Mouse (Mus musculus) limb, embryonic 14.5 days (tissue): ENCODE data around the gene Naa16. TPM values are rescaled to one million over a fixed set of nuclear protein-coding genes. Genes with fewer than 3 reads are reported as not detected.

Experiments used
- ATAC-seq: fragments of 200-750 bp; cut with Nextera tagmentation; 2 replicates; pipeline ENCODE4 v1.8.0; 2017; ENCODE audit warnings: low read depth, moderate number of reproducible peaks, moderate TSS enrichment; ENCODE audit not compliant: low FRiP score
- DNase-seq: peaks from one replicate; pipeline ENCODE4 v3.0.0-alpha.2; 2015; ENCODE audit warnings: low spot score
- H3K27ac ChIP-seq: fragments of 300-500 bp; sonication (generic); replicated peaks from 2 replicates; pipeline ENCODE4 v1.5.1; 2014; ENCODE audit warnings: low read depth, mild to moderate bottlenecking, low read length, moderate library complexity, mixed read lengths
- H3K27me3 ChIP-seq: fragments of 300-500 bp; sonication (generic); 2 replicates; pipeline ENCODE4 v1.6.1; 2014; ENCODE audit warnings: low read length, mixed read lengths; ENCODE audit not compliant: control insufficient read depth, insufficient read depth
- H3K36me3 ChIP-seq: fragments of 300-500 bp; sonication (generic); 2 replicates; pipeline ENCODE4 v1.6.1; 2014; ENCODE audit warnings: mild to moderate bottlenecking, low read length, moderate library complexity, mixed read lengths; ENCODE audit not compliant: control insufficient read depth, insufficient read depth
- H3K4me1 ChIP-seq: fragments of 300-500 bp; sonication (generic); 2 replicates; pipeline ENCODE4 v1.6.1; 2014; ENCODE audit warnings: antibody characterized with exemption, low read length, mixed read lengths; ENCODE audit not compliant: control insufficient read depth, insufficient read depth
- H3K4me2 ChIP-seq: fragments of 300-500 bp; sonication (generic); replicated peaks from 2 replicates; pipeline ENCODE4 v1.6.1; 2014; ENCODE audit warnings: low read depth, mild to moderate bottlenecking, low read length, moderate library complexity; ENCODE audit not compliant: severe bottlenecking
- H3K4me3 ChIP-seq: fragments of 300-500 bp; sonication (generic); replicated peaks from 2 replicates; pipeline ENCODE4 v1.5.1; 2014; ENCODE audit warnings: low read length
- H3K9ac ChIP-seq: fragments of 300-500 bp; sonication (generic); 2 replicates; pipeline ENCODE4 v1.6.1; 2014; ENCODE audit warnings: mild to moderate bottlenecking, low read depth, low read length, moderate library complexity; ENCODE audit not compliant: severe bottlenecking
- H3K9me3 ChIP-seq: fragments of 300-500 bp; sonication (generic); 2 replicates; pipeline ENCODE4 v1.6.1; 2016; ENCODE audit warnings: low read length; ENCODE audit not compliant: control insufficient read depth
- POLR2A ChIP-seq: fragments of 200-500 bp; IDR thresholded peaks from 2 replicates; pipeline ENCODE4 v1.8.0; 2012; ENCODE audit warnings: inconsistent platforms, mild to moderate bottlenecking, moderate library complexity, borderline replicate concordance; ENCODE audit not compliant: insufficient read depth, insufficient read length; ENCODE audit errors: extremely low read depth
- WGBS: fragments of 180-500 bp; shearing (Covaris S2); extraction: QIAGEN DNeasy Blood & Tissue Kit; methylation state at CpG from one replicate; pipeline ENCODE4 v1.1.7; 2014; 5-methylcytosine and 5-hydroxymethylcytosine counted together
- polyA plus RNA-seq, 2 experiments: library from polyadenylated mRNA; depleted of rRNA in 1 of 2; stranded (reverse) in 1 of 2; unstranded in 1 of 2; fragments of >200 nt; fragmentation: Nextera tagmentation in 1 of 2; extraction: Ambion mirVana in 1 of 2; gene quantifications; 2 replicates each; pipeline versions ENCODE4 v1.2.1 to v1.2.3; 2012 to 2014

Gene Naa16
- polyA plus RNA-seq, 2 experiments = 23.4 to 34.5 TPM

GRCm38 (mm10) chr14:79358055-79358454, 32.5 kb downstream of the Naa16 start:
- H3K4me2 ChIP-seq = no peak overlapping the region
- no peaks in the 10 kb centered on the region for H3K9me3 ChIP-seq
- H3K9ac ChIP-seq = no peak overlapping the region
- DNase-seq (no peak), ATAC-seq (no peak)
- H3K27me3 ChIP-seq = no peaks in the 10 kb centered on the region
- TF ChIP-seq POLR2A = no peak
- peaks cover 66% of the 10 kb centered on the region for H3K36me3 ChIP-seq
- H3K4me3 ChIP-seq = no peak overlapping the region
- 90% methylated on average over 2 of the region's 2 CpGs for WGBS
- H3K27ac ChIP-seq = no peak overlapping the region
- no peaks in the 10 kb centered on the region for H3K4me1 ChIP-seq

DNA sequence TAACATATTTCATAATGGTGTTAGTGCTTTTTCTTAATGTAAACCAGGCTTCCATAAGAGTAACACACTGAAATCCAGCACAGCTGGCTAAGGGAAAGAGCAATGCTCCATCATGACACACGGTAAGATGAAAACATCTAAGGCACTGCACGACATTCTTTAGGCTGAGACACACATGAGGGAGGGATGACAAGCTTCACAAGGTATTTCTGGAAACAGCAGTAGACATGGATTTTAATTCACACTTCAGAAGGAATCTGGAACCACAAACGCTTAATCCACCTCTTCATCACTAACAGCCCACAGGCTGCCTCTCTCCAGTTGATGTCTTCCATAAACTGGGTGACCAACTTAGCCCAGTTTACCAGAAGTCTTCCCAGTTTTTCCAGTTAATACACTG, 44.2 kb downstream of the Naa16 start:
- Histone ChIP-seq H3K27ac (no peak overlapping the region), H3K4me2 (no peak overlapping the region), H3K9ac (no peak overlapping the region), H3K36me3 (peaks cover 71% of the 10 kb centered on the region), H3K27me3 (no peaks in the 10 kb centered on the region), H3K4me3 (no peak overlapping the region), H3K9me3 (no peaks in the 10 kb centered on the region), H3K4me1 (no peaks in the 10 kb centered on the region)
- 79% methylated on average over 3 of the region's 3 CpGs for WGBS
- TF ChIP-seq POLR2A = no peak
- no peak for DNase-seq
- no peak for ATAC-seq

DNA sequence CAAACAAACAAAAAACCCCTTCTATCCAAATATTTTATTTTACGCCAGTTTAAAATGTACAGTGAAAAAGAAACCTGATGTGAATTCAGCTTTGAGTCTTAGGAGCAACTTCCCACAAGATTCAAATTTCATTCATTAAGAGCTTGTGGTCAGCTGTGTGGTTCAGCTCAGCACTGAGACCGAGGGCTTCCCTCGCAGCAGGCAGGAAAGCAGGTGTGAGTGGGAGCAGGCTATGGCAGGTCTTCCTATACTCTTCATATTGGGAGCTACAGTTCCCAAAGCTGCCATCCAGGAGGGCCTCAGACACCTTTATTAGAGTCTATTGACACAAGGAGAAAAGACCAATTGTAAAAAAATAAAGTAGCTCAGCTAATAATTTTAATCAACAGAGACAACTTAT, 55.0 kb downstream of the Naa16 start:
- 79% methylated on average over 3 of the region's 3 CpGs for WGBS
- Histone ChIP-seq H3K36me3 (peaks cover 62% of the 10 kb centered on the region), H3K27ac (no peak overlapping the region), H3K9ac (no peak overlapping the region), H3K4me2 (no peak overlapping the region), H3K27me3 (no peaks in the 10 kb centered on the region), H3K9me3 (no peaks in the 10 kb centered on the region), H3K4me3 (no peak overlapping the region), H3K4me1 (no peaks in the 10 kb centered on the region)
- ATAC-seq = no peak
- no peak for TF ChIP-seq POLR2A
- no peak for DNase-seq

DNA sequence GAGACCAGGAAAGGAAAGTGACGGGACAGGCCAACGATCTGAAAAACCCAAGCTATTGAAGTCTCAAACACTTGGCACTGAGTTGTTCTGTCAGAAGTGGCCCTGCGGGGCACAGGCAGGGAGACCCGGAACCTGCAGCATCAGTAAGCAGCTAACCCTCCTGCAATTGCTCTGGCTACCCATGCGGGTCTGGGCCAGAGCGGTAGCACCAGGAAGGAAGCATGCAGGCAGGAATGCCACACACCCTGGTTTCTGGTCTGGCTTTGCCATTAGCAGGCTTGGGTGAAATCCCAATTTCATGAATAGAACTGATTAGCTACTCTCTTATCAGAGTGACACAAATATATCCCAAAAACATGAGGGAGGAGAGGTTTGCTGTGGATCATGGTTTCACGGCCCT, 58.6 kb downstream of the Naa16 start:
- ATAC-seq = no peak
- Histone ChIP-seq H3K27ac (no peak overlapping the region), H3K9ac (no peak overlapping the region), H3K4me3 (no peak overlapping the region), H3K36me3 (peaks cover 32% of the 10 kb centered on the region), H3K4me1 (no peaks in the 10 kb centered on the region), H3K9me3 (no peaks in the 10 kb centered on the region), H3K27me3 (no peaks in the 10 kb centered on the region), H3K4me2 (no peak overlapping the region)
- no peak for TF ChIP-seq POLR2A
- WGBS = 57% methylated on average over 7 of the region's 7 CpGs
- DNase-seq = no peak

DNA sequence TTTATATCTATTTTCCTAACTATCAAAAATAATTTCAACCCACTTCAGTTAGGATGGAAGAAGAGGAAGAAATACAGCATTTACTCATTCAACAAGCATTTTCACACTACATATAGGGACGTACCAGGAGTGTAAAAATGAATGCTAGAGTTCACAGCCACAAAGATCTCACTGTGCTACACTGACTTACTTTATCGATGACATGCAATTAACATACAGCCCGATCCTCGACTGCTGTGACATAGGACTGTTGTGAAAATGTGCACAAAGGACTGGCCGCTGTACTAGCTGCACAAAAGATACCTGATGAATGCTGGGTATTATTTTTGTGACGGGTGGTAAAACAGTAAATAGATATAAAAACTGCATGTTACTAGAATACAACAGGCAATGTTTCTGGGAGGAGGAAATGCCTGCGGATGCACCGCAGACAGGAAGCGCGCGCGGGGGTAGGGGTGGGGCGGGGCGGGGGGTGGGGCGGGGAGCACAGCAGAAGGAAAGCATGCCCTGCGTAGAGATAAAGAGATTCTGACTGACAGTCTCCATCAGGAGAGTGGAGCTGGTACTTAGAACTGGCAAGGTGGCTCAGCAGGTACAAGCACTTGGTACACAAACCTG, 59.5 kb downstream of the Naa16 start:
- Histone ChIP-seq H3K9me3 (no peaks in the 10 kb centered on the region), H3K4me1 (no peaks in the 10 kb centered on the region), H3K9ac (no peak overlapping the region), H3K4me3 (no peak overlapping the region), H3K27ac (no peak overlapping the region), H3K4me2 (0 out of 2 replicates have a peak overlapping the region, but pooled peaks have one; percentile 11), H3K36me3 (peaks cover 24% of the 10 kb centered on the region), H3K27me3 (no peaks in the 10 kb centered on the region)
- WGBS = 61% methylated on average over 16 of the region's 16 CpGs
- TF ChIP-seq POLR2A = no peak
- ATAC-seq (no peak), DNase-seq (no peak)

DNA sequence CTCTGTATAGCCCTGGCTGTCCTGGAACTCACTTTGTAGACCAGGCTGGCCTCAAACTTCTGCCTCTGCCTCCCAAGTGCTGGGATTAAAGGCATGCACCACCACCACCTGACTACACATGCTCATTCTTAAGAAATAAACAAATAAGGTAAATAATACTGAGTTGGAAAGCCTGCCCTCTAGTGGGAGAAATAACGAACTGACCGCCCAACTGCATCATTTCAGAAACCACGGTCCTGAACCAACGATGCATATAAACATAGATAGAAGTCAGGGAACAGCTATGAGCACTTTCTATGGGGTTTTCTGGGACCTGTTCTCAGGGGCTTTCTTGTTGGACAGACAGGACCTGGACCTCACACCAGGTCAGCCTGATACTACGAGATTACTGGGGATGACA, 63.5 kb downstream of the Naa16 start:
- no peak for TF ChIP-seq POLR2A
- H3K4me1 ChIP-seq = 0 out of 2 replicates have a peak, but pooled peaks cover 3% of the 10 kb centered on the region
- H3K4me2 ChIP-seq = no peak overlapping the region
- no peak overlapping the region for H3K27ac ChIP-seq
- DNase-seq (peak; percentile 49), ATAC-seq (no peak)
- 27% methylated on average over 5 of the region's 5 CpGs for WGBS
- no peaks in the 10 kb centered on the region for H3K27me3 ChIP-seq
- no peak overlapping the region for H3K9ac ChIP-seq
- no peaks in the 10 kb centered on the region for H3K36me3 ChIP-seq
- no peaks in the 10 kb centered on the region for H3K9me3 ChIP-seq
- H3K4me3 ChIP-seq = no peak overlapping the region
